Mouse (Mus musculus) forebrain, embryonic 15.5 days (tissue): ENCODE results near the gene Prnd. TPM values are rescaled to one million over a fixed set of nuclear protein-coding genes. Genes with fewer than 3 reads are reported as not detected.

Source experiments
- ATAC-seq: fragments of 200-750 bp; cut with Nextera tagmentation; replicated peaks from 2 replicates; pipeline ENCODE4 v1.8.0; 2017; ENCODE audit warnings: mild to moderate bottlenecking, moderate TSS enrichment, moderate library complexity
- H3K27ac ChIP-seq: fragments of 300-500 bp; sonication (generic); replicated peaks from 2 replicates; pipeline ENCODE4 v1.5.1; 2015; ENCODE audit warnings: mild to moderate bottlenecking, inconsistent platforms
- H3K27me3 ChIP-seq: fragments of 300-500 bp; sonication (generic); 2 replicates; pipeline ENCODE4 v1.6.1; 2015; ENCODE audit warnings: inconsistent platforms
- H3K36me3 ChIP-seq: fragments of 300-500 bp; sonication (generic); 2 replicates; pipeline ENCODE4 v1.6.1; 2015; ENCODE audit warnings: mild to moderate bottlenecking, inconsistent platforms
- H3K4me1 ChIP-seq: fragments of 300-500 bp; sonication (generic); 2 replicates; pipeline ENCODE4 v1.6.1; 2015; ENCODE audit warnings: inconsistent platforms
- H3K4me2 ChIP-seq: fragments of 300-500 bp; sonication (generic); replicated peaks from 2 replicates; pipeline ENCODE4 v1.6.1; 2015; ENCODE audit warnings: mild to moderate bottlenecking, inconsistent platforms
- H3K4me3 ChIP-seq: fragments of 300-500 bp; sonication (generic); 2 replicates; pipeline ENCODE4 v1.5.1; 2015; ENCODE audit warnings: mild to moderate bottlenecking, inconsistent platforms
- H3K9ac ChIP-seq: fragments of 300-500 bp; sonication (generic); replicated peaks from 2 replicates; pipeline ENCODE4 v1.6.1; 2015; ENCODE audit warnings: mild to moderate bottlenecking, inconsistent platforms
- H3K9me3 ChIP-seq: fragments of 300-500 bp; sonication (generic); 2 replicates; pipeline ENCODE4 v1.6.1; 2016; ENCODE audit warnings: inconsistent platforms
- WGBS: fragments of 180-500 bp; shearing (Covaris S2); methylation state at CpG from one replicate; pipeline ENCODE4 v1.1.7; 2015; ENCODE audit warnings: mixed read lengths; 5-methylcytosine and 5-hydroxymethylcytosine counted together
- polyA plus RNA-seq: library from polyadenylated mRNA; unstranded; fragments of >200 nt; fragmentation: Nextera tagmentation; extraction: Ambion mirVana; gene quantifications from 2 replicates; pipeline ENCODE4 v1.2.1, GENCODE M21; 2015

The Prnd gene
- polyA plus RNA-seq: 10.0 and 12.4 TPM in 2 replicates

- no peak within 1 kb of the TSS for H3K9ac ChIP-seq
- H3K27me3 ChIP-seq: peaks cover 18% of the 10 kb centered on the region
- H3K9me3 ChIP-seq: no peaks in the 10 kb centered on the region
- H3K27ac ChIP-seq: no peak within 1 kb of the TSS
- no peak within 1 kb of the TSS; the same call in 1 of the 2 replicates for H3K4me2 ChIP-seq
- ATAC-seq: no peak
- H3K36me3 ChIP-seq: no peaks in the 10 kb centered on the region
- peaks cover 7% of the 10 kb centered on the region; the same call in 1 of the 2 replicates for H3K4me1 ChIP-seq
- no peak within 1 kb of the TSS for H3K4me3 ChIP-seq
- 20% methylated on average over 11 of the region's 11 CpGs for WGBS
Observed at GRCm38 (mm10) chr2:131950598-131951095, at the start of gene Prnd. Gene Prnd, plus strand, starts transcription at chr2:131950861.

GRCm38 (mm10) chr2:131902423-131902822 is 48.2 kb upstream of the Prnd start:
- no peaks in the 10 kb centered on the region for H3K9me3 ChIP-seq
- H3K27ac ChIP-seq: no peak overlapping the region
- no peaks in the 10 kb centered on the region for H3K4me1 ChIP-seq
- no peak overlapping the region for H3K4me2 ChIP-seq
- no peak overlapping the region for H3K9ac ChIP-seq
- no peak overlapping the region for H3K4me3 ChIP-seq
- no peak for ATAC-seq
- no peaks in the 10 kb centered on the region for H3K27me3 ChIP-seq
- 49% methylated on average over 2 of the region's 3 CpGs for WGBS
- H3K36me3 ChIP-seq: no peaks in the 10 kb centered on the region

- H3K36me3 ChIP-seq: no peaks in the 10 kb centered on the region
- H3K27ac ChIP-seq: no peak overlapping the region
- H3K9ac ChIP-seq: no peak overlapping the region
- no peak overlapping the region for H3K4me2 ChIP-seq
- no peak for ATAC-seq
- no peaks in the 10 kb centered on the region for H3K9me3 ChIP-seq
- WGBS: 59% methylated on average over 8 of the region's 8 CpGs
- no peak overlapping the region for H3K4me3 ChIP-seq
- no peaks in the 10 kb centered on the region for H3K27me3 ChIP-seq
- no peaks in the 10 kb centered on the region for H3K4me1 ChIP-seq
Observed at GRCm38 (mm10) chr2:131902867-131903266, 47.8 kb upstream of the Prnd start.

GRCm38 (mm10) chr2:131905025-131905424 is 45.6 kb upstream of the Prnd start:
- ATAC-seq: no peak
- Histone ChIP-seq H3K4me2 (no peak overlapping the region), H3K27me3 (no peaks in the 10 kb centered on the region), H3K9ac (no peak overlapping the region), H3K4me3 (no peak overlapping the region), H3K9me3 (no peaks in the 10 kb centered on the region), H3K36me3 (no peaks in the 10 kb centered on the region), H3K27ac (no peak overlapping the region), H3K4me1 (peaks cover 7% of the 10 kb centered on the region; the same call in 1 of the 2 replicates)
- 59% methylated on average over 5 of the region's 5 CpGs for WGBS

- 44% methylated on average over 6 of the region's 6 CpGs for WGBS
- no peak for ATAC-seq
- no peaks in the 10 kb centered on the region for H3K36me3 ChIP-seq
- H3K9ac ChIP-seq: no peak overlapping the region
- no peak overlapping the region for H3K4me2 ChIP-seq
- H3K4me3 ChIP-seq: no peak overlapping the region
- H3K4me1 ChIP-seq: peaks cover 14% of the 10 kb centered on the region
- no peaks in the 10 kb centered on the region for H3K9me3 ChIP-seq
- H3K27ac ChIP-seq: no peak overlapping the region
- H3K27me3 ChIP-seq: no peaks in the 10 kb centered on the region
Observed at GRCm38 (mm10) chr2:131905776-131906175, 44.9 kb upstream of the Prnd start.

GRCm38 (mm10) chr2:131906266-131906665 is 44.4 kb upstream of the Prnd start:
- Histone ChIP-seq H3K9ac (no peak overlapping the region), H3K36me3 (no peaks in the 10 kb centered on the region), H3K4me1 (peaks cover 19% of the 10 kb centered on the region), H3K4me3 (no peak overlapping the region), H3K27me3 (no peaks in the 10 kb centered on the region), H3K4me2 (no peak overlapping the region), H3K27ac (no peak overlapping the region), H3K9me3 (no peaks in the 10 kb centered on the region)
- WGBS: 83% methylated on average over 3 of the region's 3 CpGs
- no peak for ATAC-seq

- no peak overlapping the region for H3K4me3 ChIP-seq
- WGBS: 95% methylated on average over 1 of the region's 1 CpGs
- no peak overlapping the region for H3K9ac ChIP-seq
- no peaks in the 10 kb centered on the region for H3K27me3 ChIP-seq
- peaks cover 25% of the 10 kb centered on the region for H3K4me1 ChIP-seq
- no peak overlapping the region for H3K27ac ChIP-seq
- H3K9me3 ChIP-seq: no peaks in the 10 kb centered on the region
- H3K36me3 ChIP-seq: no peaks in the 10 kb centered on the region
- H3K4me2 ChIP-seq: no peak overlapping the region
- no peak for ATAC-seq
Observed at GRCm38 (mm10) chr2:131906846-131907245, 43.8 kb upstream of the Prnd start.

GRCm38 (mm10) chr2:131907311-131907710 is 43.4 kb upstream of the Prnd start:
- Histone ChIP-seq H3K4me2 (no peak overlapping the region), H3K4me3 (no peak overlapping the region), H3K27ac (no peak overlapping the region), H3K9me3 (no peaks in the 10 kb centered on the region), H3K27me3 (no peaks in the 10 kb centered on the region), H3K4me1 (peaks cover 29% of the 10 kb centered on the region), H3K9ac (no peak overlapping the region), H3K36me3 (no peaks in the 10 kb centered on the region)
- 84% methylated on average over 5 of the region's 5 CpGs for WGBS
- ATAC-seq: no peak

- no peak overlapping the region for H3K27ac ChIP-seq
- ATAC-seq: no peak
- no peaks in the 10 kb centered on the region for H3K9me3 ChIP-seq
- H3K36me3 ChIP-seq: no peaks in the 10 kb centered on the region
- no peaks in the 10 kb centered on the region for H3K27me3 ChIP-seq
- H3K4me1 ChIP-seq: peaks cover 38% of the 10 kb centered on the region
- H3K4me2 ChIP-seq: no peak overlapping the region
- 93% methylated on average over 7 of the region's 7 CpGs for WGBS
- no peak overlapping the region for H3K4me3 ChIP-seq
- H3K9ac ChIP-seq: no peak overlapping the region
Observed at GRCm38 (mm10) chr2:131908351-131908861, 42.3 kb upstream of the Prnd start.

- WGBS: 76% methylated on average over 1 of the region's 1 CpGs
- Histone ChIP-seq H3K27me3 (no peaks in the 10 kb centered on the region), H3K4me3 (no peak overlapping the region), H3K9me3 (no peaks in the 10 kb centered on the region), H3K9ac (no peak overlapping the region), H3K27ac (no peak overlapping the region), H3K36me3 (no peaks in the 10 kb centered on the region), H3K4me2 (peak overlapping the region; percentile 54; the same call in 1 of the 2 replicates), H3K4me1 (peaks cover 43% of the 10 kb centered on the region)
- no peak for ATAC-seq
Observed at GRCm38 (mm10) chr2:131908906-131909305, 41.8 kb upstream of the Prnd start.

GRCm38 (mm10) chr2:131909683-131910572 is 40.7 kb upstream of the Prnd start, which contains the start of the genes Prnp and Prn:
Gene Prnp, plus strand, starts transcription at chr2:131909928.
Gene Prn, plus strand, starts transcription at chr2:131909957.
- H3K9me3 ChIP-seq: no peaks in the 10 kb centered on the region
- no peaks in the 10 kb centered on the region for H3K27me3 ChIP-seq
- peaks cover 3% of the 10 kb centered on the region; the same call in 1 of the 2 replicates for H3K36me3 ChIP-seq
- peak; percentile 95 for ATAC-seq
- H3K9ac ChIP-seq: peak within 1 kb of the TSS; percentile 94
- H3K4me1 ChIP-seq: peaks cover 44% of the 10 kb centered on the region
- H3K4me3 ChIP-seq: peak within 1 kb of the TSS; percentile 94
- H3K4me2 ChIP-seq: peak within 1 kb of the TSS; percentile 54
- peak within 1 kb of the TSS; percentile 98 for H3K27ac ChIP-seq
- WGBS: 3% methylated on average over 52 of the region's 52 CpGs

- Histone ChIP-seq H3K9me3 (no peaks in the 10 kb centered on the region), H3K27ac (peak overlapping the region; percentile 98), H3K4me2 (peak overlapping the region; percentile 54), H3K4me3 (peak overlapping the region; percentile 94), H3K9ac (peak overlapping the region; percentile 94), H3K4me1 (peaks cover 44% of the 10 kb centered on the region), H3K36me3 (peaks cover 10% of the 10 kb centered on the region; the same call in 1 of the 2 replicates), H3K27me3 (no peaks in the 10 kb centered on the region)
- WGBS: 52% methylated on average over 2 of the region's 2 CpGs
- ATAC-seq: no peak
Observed at GRCm38 (mm10) chr2:131910847-131911246, 39.8 kb upstream of the Prnd start.
